Mouse (Mus musculus) spleen, adult 2 months (tissue): ENCODE measurements around the gene Asxl1.

Experiments
- CTCF ChIP-seq: fragments of 200-500 bp; IDR thresholded peaks from 2 replicates; pipeline ENCODE4 v1.5.1; 2011; ENCODE audit warnings: mild to moderate bottlenecking, inconsistent platforms; ENCODE audit not compliant: insufficient read depth, insufficient read length, insufficient replicate concordance; ENCODE audit errors: extremely low read depth
- POLR2A ChIP-seq: fragments of 200-500 bp; IDR thresholded peaks from 2 replicates; pipeline ENCODE4 v1.6.1; 2011; ENCODE audit warnings: low read depth, low read length, inconsistent platforms

DNA sequence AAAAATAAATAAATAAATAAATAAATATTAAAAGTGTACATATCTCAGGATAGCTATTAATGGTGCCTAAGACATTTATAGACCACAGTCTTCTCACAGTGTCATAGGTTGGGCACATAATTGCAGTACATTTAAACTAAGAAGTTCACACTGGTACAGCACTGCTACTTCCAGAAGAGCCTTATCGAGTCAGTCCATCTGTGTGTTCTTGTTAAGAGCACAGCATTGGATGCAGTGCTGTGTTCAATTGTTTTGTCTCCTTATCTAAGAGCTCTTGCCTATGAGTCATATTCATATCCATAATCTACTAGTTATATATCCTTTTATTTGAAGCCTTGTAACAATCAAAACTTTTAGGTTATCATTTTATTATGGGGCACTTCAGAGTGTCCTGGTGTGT lies 34.9 kb downstream of the Asxl1 start:
- TF ChIP-seq POLR2A (no peak), CTCF (no peak)
